In the genomic region with DNA sequence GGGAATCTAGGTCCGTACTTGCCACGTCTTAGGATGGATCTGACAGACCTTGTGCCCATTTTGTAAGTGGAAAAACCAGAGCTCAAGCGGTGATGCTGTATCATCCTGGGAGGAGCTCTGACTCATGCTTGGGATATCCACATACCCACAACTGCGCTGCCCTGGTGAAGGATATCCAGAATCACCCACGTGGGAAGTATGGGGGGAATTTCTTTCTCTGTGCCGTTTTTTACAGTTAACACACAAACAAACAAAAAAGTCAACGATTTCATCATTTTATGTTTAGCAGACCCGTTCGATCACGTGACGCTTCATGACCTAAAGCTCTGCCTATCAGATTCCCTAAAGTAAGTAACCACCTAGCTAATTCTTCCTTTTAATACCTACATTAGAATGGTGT, we compare ENCODE assay signal across 24 mouse cellular contexts. TPM values are rescaled to one million over a fixed set of nuclear protein-coding genes. Genes with fewer than 3 reads are reported as not detected.
"Had no signal": no experiment of that assay in that cellular context is flagged by ENCODE, and none has a peak within 500 bp of the region (broad histone marks: within the 10 kb centered on the region; RNA-seq: fewer than 3 reads in every experiment).

No protein-coding gene starts in this region.

- H3K4me3 ChIP-seq: midbrain, embryonic 10.5 days; midbrain, embryonic 12.5 days; neural tube, embryonic 13.5 days; neural tube, embryonic 15.5 days had no signal

- H3K36me3 ChIP-seq: midbrain, embryonic 10.5 days; midbrain, embryonic 12.5 days; neural tube, embryonic 13.5 days; neural tube, embryonic 15.5 days had no signal

- H3K4me1 ChIP-seq: midbrain, embryonic 10.5 days; midbrain, embryonic 12.5 days; neural tube, embryonic 13.5 days; neural tube, embryonic 15.5 days had no signal

- H3K9me3 ChIP-seq: midbrain, embryonic 10.5 days; midbrain, embryonic 12.5 days; neural tube, embryonic 13.5 days; neural tube, embryonic 15.5 days had no signal

- H3K4me2 ChIP-seq: lung, embryonic 14.5 days; midbrain, embryonic 12.5 days; neural tube, embryonic 13.5 days; neural tube, embryonic 15.5 days had no signal

- H3K27ac ChIP-seq: midbrain, embryonic 10.5 days; midbrain, embryonic 12.5 days; neural tube, embryonic 13.5 days; neural tube, embryonic 15.5 days had no signal

- H3K9ac ChIP-seq: lung, embryonic 14.5 days; midbrain, embryonic 12.5 days; neural tube, embryonic 13.5 days; neural tube, embryonic 15.5 days had no signal

- DNase-seq: lung, adult 18-20 months; lung, embryonic 14.5 days; lung, postnatal 10 days; lung, postnatal 4 days; midbrain, embryonic 14.5 days; retina, postnatal 1 day; right cerebral cortex, adult 18-20 months; right cerebral cortex, postnatal 25 days; right cerebral cortex, postnatal 4 days; spleen, adult 18-20 months; thymus, adult 18-20 months; thymus, postnatal 14 days; thymus, postnatal 36 days had no signal

- H3K27me3 ChIP-seq: midbrain, embryonic 12.5 days; neural tube, embryonic 13.5 days; neural tube, embryonic 15.5 days had no signal

RNA-seq across cellular contexts. Expression of a gene that starts 1.6 kb away (rescaled TPM):
- total RNA-seq: megakaryocyte, adult 5-6 weeks; megakaryocyte-erythroid progenitor cell, adult 5-6 weeks; monocyte, adult 5-6 weeks had no signal
- polyA plus RNA-seq: lung, embryonic 16.5 days; midbrain, embryonic 10.5 days; midbrain, embryonic 14.5 days; small intestine, adult 2 months; stomach, embryonic 14.5 days; thymus, postnatal 0 days had no signal
